Mouse (Mus musculus): ENCODE data around the gene Emilin2. TPM values are rescaled to one million over a fixed set of nuclear protein-coding genes. Genes with fewer than 3 reads are reported as not detected.

The Emilin2 gene
- total RNA-seq, 2 experiments from 2014 or later: 2.4 to 2.7 TPM

GRCm38 (mm10) chr17:71215241-71215839 lies 96.4 kb downstream of the Emilin2 start:
- no peak for DNase-seq (ENCODE audit: extremely low spot score in 1 of 2, low spot score in 2 of 2)
- intact Hi-C loops (cut with DNase I): no loop called here

GRCm38 (mm10) chr17:71214514-71215240 lies 97.1 kb downstream of the Emilin2 start:
- DNase-seq (ENCODE audit: extremely low spot score in 1 of 2, low spot score in 2 of 2): no peak
- intact Hi-C loops (cut with DNase I): no loop called here

DNA sequence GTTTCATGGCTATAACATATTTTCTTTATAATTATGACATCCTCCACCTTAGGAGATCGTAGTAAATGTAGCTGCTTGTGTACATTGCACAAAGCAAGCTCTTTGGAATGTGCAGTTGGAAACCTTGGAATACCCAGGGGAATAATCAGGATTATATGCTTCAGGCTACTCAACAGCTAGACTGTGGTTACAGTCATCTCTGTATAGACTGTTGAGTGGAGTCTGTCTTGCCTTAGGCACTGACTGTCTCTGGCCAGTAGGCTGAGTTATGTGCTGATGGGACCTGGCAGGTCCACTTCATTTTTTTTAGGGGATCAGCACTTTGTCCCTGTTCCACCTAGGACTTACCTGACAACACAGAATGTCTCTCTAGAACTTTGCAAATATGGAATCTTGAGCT lies 98.1 kb downstream of the Emilin2 start:
- intact Hi-C loops (cut with DNase I): no loop called here
- no peak for DNase-seq (ENCODE audit: extremely low spot score in 1 of 2, low spot score in 2 of 2)

- intact Hi-C loops (cut with DNase I): no loop called here
Measured at GRCm38 (mm10) chr17:71211962-71212646, 99.7 kb downstream of the Emilin2 start.

GRCm38 (mm10) chr17:71209936-71210335 lies 101.8 kb downstream of the Emilin2 start:
- intact Hi-C loops (cut with DNase I): no loop called here
- DNase-seq (ENCODE audit: extremely low spot score in 1 of 2, low spot score in 2 of 2): no peak

More at GRCm38 (mm10) chr17:71211962-71212646, 99.7 kb downstream of the Emilin2 start:
- DNase-seq (ENCODE audit: extremely low spot score in 1 of 2, low spot score in 2 of 2): no peak

GRCm38 (mm10) chr17:71208921-71209320 lies 102.9 kb downstream of the Emilin2 start:
- intact Hi-C loops (cut with DNase I): no loop called here
- DNase-seq (ENCODE audit: extremely low spot score in 1 of 2, low spot score in 2 of 2): no peak

GRCm38 (mm10) chr17:71208376-71208775 lies 103.4 kb downstream of the Emilin2 start:
- intact Hi-C loops (cut with DNase I): no loop called here
- no peak for DNase-seq (ENCODE audit: extremely low spot score in 1 of 2, low spot score in 2 of 2)

- intact Hi-C loops (cut with DNase I): no loop called here
- no peak for DNase-seq (ENCODE audit: extremely low spot score in 1 of 2, low spot score in 2 of 2)
Measured at GRCm38 (mm10) chr17:71207268-71207667, 104.5 kb downstream of the Emilin2 start.

DNA sequence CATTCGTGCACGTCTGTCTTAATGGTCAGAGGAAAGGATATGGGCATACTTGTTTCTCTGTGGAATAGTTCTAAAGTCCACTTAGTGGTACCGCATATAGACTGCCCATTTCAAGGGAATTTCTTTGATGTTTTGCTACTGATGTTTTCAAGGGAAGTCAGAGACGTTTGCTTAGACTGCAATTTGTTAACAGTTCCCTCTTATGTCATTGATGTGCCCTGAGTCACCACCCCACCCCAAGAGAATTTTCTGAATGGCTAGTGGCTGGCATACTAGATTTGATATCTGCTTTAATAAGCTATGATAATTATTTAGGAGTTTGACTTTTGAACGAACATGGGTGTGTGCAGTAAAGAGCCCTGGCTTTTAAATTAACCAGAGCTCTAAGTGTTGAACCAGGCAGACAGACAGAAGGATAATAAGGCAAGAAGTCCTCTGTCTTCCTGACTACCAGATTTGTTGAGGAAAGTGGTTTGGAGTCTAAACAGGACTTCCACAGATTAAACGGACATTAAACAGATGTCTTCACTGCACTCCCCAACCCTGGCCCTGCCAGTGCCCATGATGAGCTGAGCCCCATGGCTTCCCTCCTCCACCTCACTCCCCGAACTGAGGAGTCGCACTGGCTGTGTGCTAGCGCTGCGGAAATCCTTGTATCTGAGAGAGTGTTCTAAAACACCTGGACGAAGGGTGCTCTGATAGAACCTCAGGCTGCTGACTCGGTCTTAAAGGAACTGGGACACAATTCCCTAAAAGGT lies 105.5 kb downstream of the Emilin2 start:
- no peak for DNase-seq (ENCODE audit: extremely low spot score in 1 of 2, low spot score in 2 of 2)
- intact Hi-C loops (cut with DNase I): no loop called here

DNA sequence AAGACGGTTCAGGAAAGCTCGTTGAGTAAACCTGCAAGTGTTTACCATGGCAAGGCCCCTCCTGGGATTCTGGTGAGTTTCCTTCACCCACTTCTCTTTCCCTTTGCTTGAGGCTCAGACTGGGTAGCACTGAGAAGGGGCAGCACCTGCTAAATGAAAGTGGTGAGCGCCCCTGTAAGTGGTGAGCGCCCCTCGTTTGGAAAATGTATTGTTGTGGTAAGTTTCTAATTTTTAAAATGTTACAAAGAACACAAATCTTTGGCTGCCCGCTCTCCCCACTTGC lies 107.0 kb downstream of the Emilin2 start:
- no peak for DNase-seq (ENCODE audit: extremely low spot score in 1 of 2, low spot score in 2 of 2)
- intact Hi-C loops (cut with DNase I): no loop called here

DNA sequence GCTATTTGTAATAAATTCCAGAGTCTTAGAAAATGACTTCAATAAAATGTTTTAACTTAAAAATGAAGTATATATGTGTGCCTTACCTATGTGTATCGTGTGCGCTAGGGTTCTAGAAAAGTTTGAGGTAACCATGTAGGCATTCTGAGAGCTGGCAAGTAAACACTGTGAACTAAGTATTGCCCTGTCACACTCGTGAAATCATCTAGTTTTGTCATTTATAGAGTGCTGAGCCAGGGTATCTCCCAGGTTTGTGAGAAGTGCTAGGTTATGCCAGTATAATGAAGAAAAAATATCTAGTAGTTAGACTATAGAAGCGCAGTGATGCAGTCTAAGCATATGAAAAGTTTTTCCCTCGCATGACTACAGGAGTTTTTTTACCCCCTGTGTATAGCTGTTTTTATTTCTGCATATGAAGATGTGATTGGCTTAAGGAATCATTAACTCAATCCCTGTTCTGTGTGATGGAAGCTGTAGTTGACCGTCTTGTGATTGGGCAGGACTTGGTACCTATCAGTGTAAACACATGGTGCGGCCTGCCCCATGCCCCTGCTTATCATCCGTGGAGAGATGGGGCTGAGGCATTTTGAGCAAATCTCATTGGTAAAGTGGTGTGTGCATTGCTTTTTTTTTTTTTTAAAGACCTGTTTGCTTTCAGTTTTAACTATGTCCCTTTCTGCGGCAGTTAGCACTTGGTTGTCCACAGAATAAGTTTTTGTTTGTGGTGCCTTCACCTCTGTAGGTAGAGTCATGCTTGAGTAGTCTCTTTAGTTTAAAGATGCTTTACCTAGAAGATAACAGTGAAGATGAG lies 107.6 kb downstream of the Emilin2 start:
- intact Hi-C loops (cut with DNase I): no loop called here
- DNase-seq (ENCODE audit: extremely low spot score in 1 of 2, low spot score in 2 of 2): no peak

Other genes starting within 250 kb of the Emilin2 start
- 10 to 100 TPM; 78.8 to 85.9 TPM for gene Lpin2, start 129.4 kb downstream of the Emilin2 start, total RNA-seq (2021)
- gene Gm4707, start 147.9 kb upstream of the Emilin2 start, total RNA-seq (2021): 1 to 10 TPM; 1.6 to 2.9 TPM
- gene Smchd1, start 163.4 kb upstream of the Emilin2 start, total RNA-seq (2021): 10 to 100 TPM; 32.6 to 33.2 TPM
- 1 to 10 TPM; 1.7 to 2.0 TPM for gene Ndc80, start 214.9 kb upstream of the Emilin2 start, total RNA-seq (2021)
- 1 to 10 TPM; 1.6 TPM for gene Spdya, start 240.1 kb upstream of the Emilin2 start, total RNA-seq (2021)